Mouse (Mus musculus): ENCODE results near the gene Tmem80. TPM values are rescaled to one million over a fixed set of nuclear protein-coding genes. Genes with fewer than 3 reads are reported as not detected.

The Tmem80 gene
- polyA plus RNA-seq, 2 experiments, result 23.4 to 55.6 TPM

DNA sequence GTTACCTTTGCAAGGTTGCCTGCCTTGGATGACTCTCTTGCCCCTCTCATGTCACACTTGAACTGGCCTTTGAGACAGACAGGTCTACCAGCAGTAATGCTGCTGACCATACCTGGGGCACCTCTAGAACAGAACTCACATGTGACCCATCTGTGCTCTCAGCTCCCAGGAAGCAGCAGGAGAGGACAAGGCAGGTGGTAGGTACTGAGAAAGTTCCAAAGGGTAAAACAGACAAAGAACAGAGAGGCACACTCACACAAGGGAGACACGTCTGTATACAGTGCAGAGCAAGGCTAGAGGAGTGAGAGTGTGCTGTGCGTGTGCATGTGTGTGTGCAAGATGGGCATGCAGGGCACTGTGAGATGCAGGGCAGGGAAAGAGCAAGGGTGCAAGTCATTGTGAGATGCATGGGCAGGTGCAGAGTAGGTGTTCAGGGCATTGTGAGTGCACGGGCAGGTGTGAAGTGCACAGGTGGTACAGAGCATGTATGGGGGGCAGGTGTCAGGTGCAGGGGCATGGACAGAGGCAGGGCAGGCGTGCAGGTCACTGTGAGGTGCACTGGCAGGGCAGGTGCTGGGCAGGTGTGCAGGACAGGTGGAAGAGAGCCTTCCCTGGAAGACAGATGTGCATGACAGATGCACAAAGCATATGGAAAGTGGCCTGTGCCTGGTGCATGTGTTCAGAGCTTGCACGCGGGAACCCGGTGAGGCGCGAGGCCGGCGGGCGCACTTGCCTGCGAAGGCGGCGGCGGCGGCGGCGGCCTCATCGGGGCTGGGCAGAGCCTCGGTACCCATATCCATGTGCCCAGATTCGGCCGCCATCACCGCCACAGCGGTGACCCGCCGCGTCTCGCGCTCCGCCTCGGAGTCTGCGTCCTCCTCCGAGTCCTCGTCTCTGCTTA, 743 bp upstream of the Tmem80 start:
- H3K27me3 ChIP-seq (ENCODE audit: control insufficient read depth, insufficient read depth, low read length), result no peaks in the 10 kb centered on the region
- ATAC-seq (ENCODE audit: low FRiP score, low read depth) (peak; percentile 2; the same call in 1 of the 2 replicates), DNase-seq (ENCODE audit: low spot score) (no peak)
- H3K27ac ChIP-seq (replicated peaks; ENCODE audit: low read depth, low read length), result peak overlapping the region; percentile 100
- H3K4me2 ChIP-seq (replicated peaks; ENCODE audit: low read depth, low read length, severe bottlenecking), result peak overlapping the region; percentile 99
- H3K4me1 ChIP-seq (ENCODE audit: control insufficient read depth, insufficient read depth, low read length), result peaks cover 19% of the 10 kb centered on the region
- H3K36me3 ChIP-seq (ENCODE audit: control insufficient read depth, insufficient read depth, low read length), result peaks cover 27% of the 10 kb centered on the region
- peak overlapping the region; percentile 95 for H3K9ac ChIP-seq (ENCODE audit: low read depth, low read length, severe bottlenecking)
- no peaks in the 10 kb centered on the region for H3K9me3 ChIP-seq (ENCODE audit: control insufficient read depth, low read length)
- H3K4me3 ChIP-seq (replicated peaks; ENCODE audit: low read length), result peak overlapping the region; percentile 66
- TF ChIP-seq POLR2A (IDR thresholded peaks at IDR 0.05; ENCODE audit: borderline replicate concordance, extremely low read depth, insufficient read depth, insufficient read length), result no peak
- WGBS, result 23% methylated on average over 6 of the region's 35 CpGs

DNA sequence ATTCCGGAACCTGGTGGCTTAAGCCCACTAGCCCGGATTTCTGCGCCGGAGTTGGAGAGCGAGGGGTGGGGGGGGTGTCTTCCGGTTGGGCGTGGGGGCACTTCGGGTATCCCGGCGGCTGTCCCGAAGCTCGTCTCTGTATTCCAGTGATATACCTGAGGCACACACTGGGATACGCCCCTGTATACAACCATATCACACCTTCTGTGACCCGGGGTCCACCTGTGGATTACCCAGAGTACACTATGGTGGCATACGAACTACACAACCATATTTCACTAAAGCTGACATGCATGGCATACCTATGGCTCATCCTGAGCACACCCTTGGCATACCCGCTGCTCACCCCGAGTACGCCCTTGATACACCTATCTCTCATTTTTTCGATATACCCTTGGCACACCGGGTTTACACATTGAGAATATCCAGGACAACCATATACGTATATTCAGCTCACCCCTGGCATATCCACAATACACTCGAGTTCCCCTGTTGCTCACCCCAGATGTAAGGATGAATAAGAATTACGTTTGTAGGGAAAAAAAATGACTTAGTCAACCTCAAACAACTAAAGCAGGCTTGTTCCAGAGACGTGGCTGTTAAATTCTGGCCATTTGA, 943 bp downstream of the Tmem80 start:
- ATAC-seq (ENCODE audit: low FRiP score, low read depth) (peak; percentile 18), DNase-seq (ENCODE audit: low spot score) (no peak)
- no peaks in the 10 kb centered on the region for H3K27me3 ChIP-seq (ENCODE audit: control insufficient read depth, insufficient read depth, low read length)
- no peak for TF ChIP-seq POLR2A (IDR thresholded peaks at IDR 0.05; ENCODE audit: borderline replicate concordance, extremely low read depth, insufficient read depth, insufficient read length)
- peaks cover 19% of the 10 kb centered on the region for H3K4me1 ChIP-seq (ENCODE audit: control insufficient read depth, insufficient read depth, low read length)
- H3K27ac ChIP-seq (replicated peaks; ENCODE audit: low read depth, low read length), result peak overlapping the region; percentile 100
- peaks cover 18% of the 10 kb centered on the region; the same call in 1 of the 2 replicates for H3K36me3 ChIP-seq (ENCODE audit: control insufficient read depth, insufficient read depth, low read length)
- 15% methylated on average over 24 of the region's 24 CpGs for WGBS
- H3K9me3 ChIP-seq (ENCODE audit: control insufficient read depth, low read length), result no peaks in the 10 kb centered on the region
- H3K4me2 ChIP-seq (replicated peaks; ENCODE audit: low read depth, low read length, severe bottlenecking), result peak overlapping the region; percentile 99
- peak overlapping the region; percentile 95 for H3K9ac ChIP-seq (ENCODE audit: low read depth, low read length, severe bottlenecking)
- peak overlapping the region; percentile 66 for H3K4me3 ChIP-seq (replicated peaks; ENCODE audit: low read length)

DNA sequence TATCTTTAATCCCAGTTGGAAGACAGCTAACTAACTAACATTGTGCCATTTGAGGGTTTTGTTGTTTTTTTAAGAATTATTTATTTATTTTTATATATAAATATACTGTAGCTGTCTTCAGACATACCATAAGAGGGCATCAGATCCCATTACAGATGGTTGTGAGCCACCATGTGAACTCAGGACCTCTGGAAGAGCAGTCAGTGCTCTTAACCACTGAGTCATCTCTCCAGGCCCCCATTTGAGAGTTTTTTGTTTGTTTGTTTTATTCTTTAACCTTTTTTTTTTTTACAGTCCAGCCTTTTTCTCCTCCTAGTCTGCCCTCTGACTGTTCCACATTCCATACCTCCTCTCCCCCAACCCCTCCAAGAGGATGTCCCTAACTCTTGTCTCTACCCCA, 3.2 kb downstream of the Tmem80 start:
- H3K4me1 ChIP-seq (ENCODE audit: control insufficient read depth, insufficient read depth, low read length), result peaks cover 18% of the 10 kb centered on the region
- no peak overlapping the region for H3K27ac ChIP-seq (replicated peaks; ENCODE audit: low read depth, low read length)
- no peaks in the 10 kb centered on the region for H3K9me3 ChIP-seq (ENCODE audit: control insufficient read depth, low read length)
- peaks cover 23% of the 10 kb centered on the region for H3K36me3 ChIP-seq (ENCODE audit: control insufficient read depth, insufficient read depth, low read length)
- no peak overlapping the region for H3K9ac ChIP-seq (ENCODE audit: low read depth, low read length, severe bottlenecking)
- no peaks in the 10 kb centered on the region for H3K27me3 ChIP-seq (ENCODE audit: control insufficient read depth, insufficient read depth, low read length)
- no peak for TF ChIP-seq POLR2A (IDR thresholded peaks at IDR 0.05; ENCODE audit: borderline replicate concordance, extremely low read depth, insufficient read depth, insufficient read length)
- H3K4me3 ChIP-seq (replicated peaks; ENCODE audit: low read length), result no peak overlapping the region
- DNase-seq (ENCODE audit: low spot score) (no peak), ATAC-seq (ENCODE audit: low FRiP score, low read depth) (no peak)
- H3K4me2 ChIP-seq (replicated peaks; ENCODE audit: low read depth, low read length, severe bottlenecking), result no peak overlapping the region

DNA sequence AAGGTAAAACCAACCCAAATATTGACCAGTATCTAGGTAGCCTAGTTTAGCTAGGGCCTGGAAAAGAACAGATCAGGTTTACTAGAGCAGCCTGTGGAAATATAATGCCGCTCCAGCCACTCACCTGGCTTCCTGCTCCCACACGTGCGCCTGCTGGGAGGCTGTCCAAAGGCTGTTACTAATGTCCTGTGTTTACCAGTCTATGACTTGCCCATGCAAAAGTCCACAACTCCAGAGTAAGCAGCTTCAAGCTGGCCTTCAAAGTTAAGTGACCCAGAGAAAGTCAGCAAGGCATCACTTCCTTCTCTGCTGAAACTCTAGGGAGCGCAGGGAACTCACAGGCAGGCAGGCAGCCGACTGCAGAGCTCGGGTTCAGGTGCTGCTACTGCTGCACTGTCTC, 4.5 kb downstream of the Tmem80 start:
- ATAC-seq (ENCODE audit: low FRiP score, low read depth) (no peak), DNase-seq (ENCODE audit: low spot score) (no peak)
- no peak overlapping the region for H3K4me3 ChIP-seq (replicated peaks; ENCODE audit: low read length)
- no peaks in the 10 kb centered on the region for H3K9me3 ChIP-seq (ENCODE audit: control insufficient read depth, low read length)
- peaks cover 27% of the 10 kb centered on the region for H3K36me3 ChIP-seq (ENCODE audit: control insufficient read depth, insufficient read depth, low read length)
- no peak overlapping the region for H3K27ac ChIP-seq (replicated peaks; ENCODE audit: low read depth, low read length)
- no peak overlapping the region for H3K4me2 ChIP-seq (replicated peaks; ENCODE audit: low read depth, low read length, severe bottlenecking)
- 77% methylated on average over 6 of the region's 6 CpGs for WGBS
- H3K27me3 ChIP-seq (ENCODE audit: control insufficient read depth, insufficient read depth, low read length), result no peaks in the 10 kb centered on the region
- peaks cover 6% of the 10 kb centered on the region for H3K4me1 ChIP-seq (ENCODE audit: control insufficient read depth, insufficient read depth, low read length)
- TF ChIP-seq POLR2A (IDR thresholded peaks at IDR 0.05; ENCODE audit: borderline replicate concordance, extremely low read depth, insufficient read depth, insufficient read length), result no peak
- no peak overlapping the region for H3K9ac ChIP-seq (ENCODE audit: low read depth, low read length, severe bottlenecking)

DNA sequence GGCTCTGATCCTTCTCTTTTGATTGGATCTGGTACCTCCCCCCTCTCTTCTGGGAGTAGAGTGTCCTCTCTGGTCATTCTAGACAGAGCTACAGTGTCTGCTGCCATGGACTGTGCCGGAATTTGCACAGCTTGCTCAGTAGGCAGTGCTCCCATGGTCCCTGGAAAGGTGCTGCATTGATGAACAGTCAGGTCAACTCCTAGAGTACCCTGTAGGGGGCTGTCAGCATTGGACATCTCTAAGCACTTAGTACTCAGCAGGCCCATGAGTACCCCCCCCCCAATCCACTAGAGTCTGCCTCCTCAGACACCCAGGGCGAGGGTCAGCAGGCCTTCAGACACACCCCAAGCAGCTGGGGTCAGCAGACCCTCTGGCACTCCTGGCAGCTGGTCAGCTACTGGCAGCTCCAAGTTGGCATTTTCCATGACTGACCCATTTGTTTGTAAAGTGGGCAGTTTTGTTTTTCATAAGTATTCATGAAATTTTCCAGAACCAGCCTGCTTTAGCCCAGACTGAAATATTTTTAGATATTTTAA, 7.6 kb downstream of the Tmem80 start:
- H3K9ac ChIP-seq (ENCODE audit: low read depth, low read length, severe bottlenecking), result no peak overlapping the region
- H3K4me1 ChIP-seq (ENCODE audit: control insufficient read depth, insufficient read depth, low read length), result peaks cover 12% of the 10 kb centered on the region; the same call in 1 of the 2 replicates
- no peak for ATAC-seq (ENCODE audit: low FRiP score, low read depth)
- no peak overlapping the region for H3K27ac ChIP-seq (replicated peaks; ENCODE audit: low read depth, low read length)
- no peak for DNase-seq (ENCODE audit: low spot score)
- no peaks in the 10 kb centered on the region for H3K9me3 ChIP-seq (ENCODE audit: control insufficient read depth, low read length)
- H3K27me3 ChIP-seq (ENCODE audit: control insufficient read depth, insufficient read depth, low read length), result no peaks in the 10 kb centered on the region
- H3K4me2 ChIP-seq (replicated peaks; ENCODE audit: low read depth, low read length, severe bottlenecking), result no peak overlapping the region
- TF ChIP-seq POLR2A (IDR thresholded peaks at IDR 0.05; ENCODE audit: borderline replicate concordance, extremely low read depth, insufficient read depth, insufficient read length), result no peak
- H3K4me3 ChIP-seq (replicated peaks; ENCODE audit: low read length), result no peak overlapping the region
- 70% methylated on average over 2 of the region's 2 CpGs for WGBS
- H3K36me3 ChIP-seq (ENCODE audit: control insufficient read depth, insufficient read depth, low read length), result peaks cover 24% of the 10 kb centered on the region
